Mouse (Mus musculus): Measurements from ENCODE around the gene Clic5. TPM values are rescaled to one million over a fixed set of nuclear protein-coding genes. Genes with fewer than 3 reads are reported as not detected.
"Not testable (repeated sequence)": the region's sequence is repeated elsewhere in the genome, so short reads cannot be mapped to it uniquely, and the experiment has no call there.

Clic5 gene
- polyA plus RNA-seq, 1 experiment from 2014 or later, result 15.3 TPM

GRCm38 (mm10) chr17:44173341-44173740 is 15.0 kb upstream of the Clic5 start:
- Histone ChIP-seq H3K9ac (ENCODE audit: low read length) (no peak overlapping the region), H3K36me3 (ENCODE audit: control insufficient read depth, insufficient read depth, low read length) (no peaks in the 10 kb centered on the region)

GRCm38 (mm10) chr17:44177291-44177690 is 11.1 kb upstream of the Clic5 start:
- no peaks in the 10 kb centered on the region for H3K9me3 ChIP-seq (ENCODE audit: control insufficient read depth, low read length)
- WGBS, result 78% methylated on average over 3 of the region's 3 CpGs
- ATAC-seq (ENCODE audit: insufficient number of reproducible peaks, insufficient read depth, low FRiP score, low read depth), result no peak
- H3K4me3 ChIP-seq (ENCODE audit: control insufficient read depth in 1 of 2, insufficient read depth in 1 of 2, low read depth in 1 of 2, low read length in 2 of 2), result no peak overlapping the region
- H3K4me2 ChIP-seq (ENCODE audit: low read length), result no peak overlapping the region
- H3K4me1 ChIP-seq (ENCODE audit: control insufficient read depth in 2 of 2, insufficient read depth in 2 of 2, low read length in 2 of 2), result no peaks in the 10 kb centered on the region
- H3K27ac ChIP-seq (replicated peaks in 1 of 2; ENCODE audit: control insufficient read depth in 1 of 2, insufficient read depth in 1 of 2, low read depth in 2 of 2, low read length in 2 of 2), result no peak overlapping the region
- H3K9ac ChIP-seq (ENCODE audit: low read length), result no peak overlapping the region
- no peaks in the 10 kb centered on the region for H3K36me3 ChIP-seq (ENCODE audit: control insufficient read depth, insufficient read depth, low read length)
- no peaks in the 10 kb centered on the region for H3K27me3 ChIP-seq (ENCODE audit: control insufficient read depth, insufficient read depth, low read length)

More at GRCm38 (mm10) chr17:44173341-44173740, 15.0 kb upstream of the Clic5 start:
- no peak overlapping the region for H3K4me2 ChIP-seq (ENCODE audit: low read length)
- ATAC-seq (ENCODE audit: insufficient number of reproducible peaks, insufficient read depth, low FRiP score, low read depth), result no peak
- no peaks in the 10 kb centered on the region for H3K27me3 ChIP-seq (ENCODE audit: control insufficient read depth, insufficient read depth, low read length)
- WGBS, result 76% methylated on average over 2 of the region's 2 CpGs
- no peak overlapping the region for H3K27ac ChIP-seq (replicated peaks in 1 of 2; ENCODE audit: control insufficient read depth in 1 of 2, insufficient read depth in 1 of 2, low read depth in 2 of 2, low read length in 2 of 2)
- H3K4me1 ChIP-seq (ENCODE audit: control insufficient read depth in 2 of 2, insufficient read depth in 2 of 2, low read length in 2 of 2), result peaks cover 0 to 5% of the 10 kb centered on the region in 2 experiments; a peak in 1 of 4 replicates
- H3K9me3 ChIP-seq (ENCODE audit: control insufficient read depth, low read length), result no peaks in the 10 kb centered on the region
- H3K4me3 ChIP-seq (ENCODE audit: control insufficient read depth in 1 of 2, insufficient read depth in 1 of 2, low read depth in 1 of 2, low read length in 2 of 2), result no peak overlapping the region

GRCm38 (mm10) chr17:44181346-44181745 is 7.0 kb upstream of the Clic5 start:
- H3K4me2 ChIP-seq (ENCODE audit: low read length), result no peak overlapping the region
- ATAC-seq (ENCODE audit: insufficient number of reproducible peaks, insufficient read depth, low FRiP score, low read depth), result no peak
- no peaks in the 10 kb centered on the region for H3K4me1 ChIP-seq (ENCODE audit: control insufficient read depth in 2 of 2, insufficient read depth in 2 of 2, low read length in 2 of 2)
- H3K9me3 ChIP-seq (ENCODE audit: control insufficient read depth, low read length), result no peaks in the 10 kb centered on the region
- no peaks in the 10 kb centered on the region for H3K27me3 ChIP-seq (ENCODE audit: control insufficient read depth, insufficient read depth, low read length)
- no peaks in the 10 kb centered on the region for H3K36me3 ChIP-seq (ENCODE audit: control insufficient read depth, insufficient read depth, low read length)
- H3K9ac ChIP-seq (ENCODE audit: low read length), result no peak overlapping the region
- WGBS, result 73% methylated on average over 8 of the region's 8 CpGs
- no peak overlapping the region for H3K4me3 ChIP-seq (ENCODE audit: control insufficient read depth in 1 of 2, insufficient read depth in 1 of 2, low read depth in 1 of 2, low read length in 2 of 2)
- H3K27ac ChIP-seq (replicated peaks in 1 of 2; ENCODE audit: control insufficient read depth in 1 of 2, insufficient read depth in 1 of 2, low read depth in 2 of 2, low read length in 2 of 2), result no peak overlapping the region

GRCm38 (mm10) chr17:44186871-44187270 is 1.5 kb upstream of the Clic5 start:
- no peak overlapping the region for H3K9ac ChIP-seq (ENCODE audit: low read length)
- 0 out of 2 replicates have a peak, but pooled peaks cover 3% of the 10 kb centered on the region for H3K27me3 ChIP-seq (ENCODE audit: control insufficient read depth, insufficient read depth, low read length)
- H3K4me2 ChIP-seq (ENCODE audit: low read length), result peak overlapping the region; percentile 87; the same call in 1 of the 2 replicates
- 69% methylated on average over 3 of the region's 3 CpGs for WGBS
- no peak for ATAC-seq (ENCODE audit: insufficient number of reproducible peaks, insufficient read depth, low FRiP score, low read depth)
- no peaks in the 10 kb centered on the region for H3K36me3 ChIP-seq (ENCODE audit: control insufficient read depth, insufficient read depth, low read length)
- no peaks in the 10 kb centered on the region for H3K9me3 ChIP-seq (ENCODE audit: control insufficient read depth, low read length)
- H3K27ac ChIP-seq (replicated peaks in 1 of 2; ENCODE audit: control insufficient read depth in 1 of 2, insufficient read depth in 1 of 2, low read depth in 2 of 2, low read length in 2 of 2), result no peak overlapping the region
- peaks cover 4% of the 10 kb centered on the region in 2 experiments; a peak in 3 of 4 replicates for H3K4me1 ChIP-seq (ENCODE audit: control insufficient read depth in 2 of 2, insufficient read depth in 2 of 2, low read length in 2 of 2)
- H3K4me3 ChIP-seq (ENCODE audit: control insufficient read depth in 1 of 2, insufficient read depth in 1 of 2, low read depth in 1 of 2, low read length in 2 of 2), result no peak overlapping the region

- not testable (repeated sequence) for H3K9me3 ChIP-seq (ENCODE audit: control insufficient read depth, low read length); H3K4me1 ChIP-seq (ENCODE audit: control insufficient read depth in 2 of 2, insufficient read depth in 2 of 2, low read length in 2 of 2); H3K36me3 ChIP-seq (ENCODE audit: control insufficient read depth, insufficient read depth, low read length); ATAC-seq (ENCODE audit: insufficient number of reproducible peaks, insufficient read depth, low FRiP score, low read depth); H3K27me3 ChIP-seq (ENCODE audit: control insufficient read depth, insufficient read depth, low read length)
- peak overlapping the region; percentile 80 to 90 for H3K27ac ChIP-seq (replicated peaks in 1 of 2; ENCODE audit: control insufficient read depth in 1 of 2, insufficient read depth in 1 of 2, low read depth in 2 of 2, low read length in 2 of 2)
- H3K4me3 ChIP-seq (ENCODE audit: control insufficient read depth in 1 of 2, insufficient read depth in 1 of 2, low read depth in 1 of 2, low read length in 2 of 2), result peak overlapping the region; percentile 64 to 83; a peak in 3 of 4 replicates
- H3K4me2 ChIP-seq (ENCODE audit: low read length), result peak overlapping the region; percentile 87
- H3K9ac ChIP-seq (ENCODE audit: low read length), result peak overlapping the region; percentile 87
Observed at GRCm38 (mm10) chr17:44187537-44187936, 847 bp upstream of the Clic5 start.

- ATAC-seq (ENCODE audit: insufficient number of reproducible peaks, insufficient read depth, low FRiP score, low read depth), result 0 out of 2 replicates have a peak, but pooled peaks have one; percentile 17
- 1% methylated on average over 24 of the region's 24 CpGs for WGBS
Observed at GRCm38 (mm10) chr17:44188769-44189145, 373 bp downstream of the Clic5 start.

GRCm38 (mm10) chr17:44189696-44190095 is 1.3 kb downstream of the Clic5 start:
- peak overlapping the region; percentile 87 for H3K4me2 ChIP-seq (ENCODE audit: low read length)
- no peak for ATAC-seq (ENCODE audit: insufficient number of reproducible peaks, insufficient read depth, low FRiP score, low read depth)
- no peaks in the 10 kb centered on the region for H3K36me3 ChIP-seq (ENCODE audit: control insufficient read depth, insufficient read depth, low read length)
- peak overlapping the region; percentile 87 for H3K9ac ChIP-seq (ENCODE audit: low read length)
- peaks cover 14 to 25% of the 10 kb centered on the region in 2 experiments for H3K4me1 ChIP-seq (ENCODE audit: control insufficient read depth in 2 of 2, insufficient read depth in 2 of 2, low read length in 2 of 2)
- 3% methylated on average over 11 of the region's 11 CpGs for WGBS
- H3K27ac ChIP-seq (replicated peaks in 1 of 2; ENCODE audit: control insufficient read depth in 1 of 2, insufficient read depth in 1 of 2, low read depth in 2 of 2, low read length in 2 of 2), result peak overlapping the region in 1 of 2 experiments; percentile 90; a peak in 1 of 4 replicates
- no peaks in the 10 kb centered on the region for H3K9me3 ChIP-seq (ENCODE audit: control insufficient read depth, low read length)
- 0 out of 2 replicates have a peak, but pooled peaks cover 3% of the 10 kb centered on the region for H3K27me3 ChIP-seq (ENCODE audit: control insufficient read depth, insufficient read depth, low read length)
- peak overlapping the region; percentile 47 to 64 for H3K4me3 ChIP-seq (ENCODE audit: control insufficient read depth in 1 of 2, insufficient read depth in 1 of 2, low read depth in 1 of 2, low read length in 2 of 2)

More at GRCm38 (mm10) chr17:44188769-44189145, 373 bp downstream of the Clic5 start:
- Histone ChIP-seq H3K36me3 (ENCODE audit: control insufficient read depth, insufficient read depth, low read length) (no peaks in the 10 kb centered on the region), H3K4me3 (ENCODE audit: control insufficient read depth in 1 of 2, insufficient read depth in 1 of 2, low read depth in 1 of 2, low read length in 2 of 2) (peak overlapping the region; percentile 64 to 83), H3K9me3 (ENCODE audit: control insufficient read depth, low read length) (no peaks in the 10 kb centered on the region), H3K4me2 (ENCODE audit: low read length) (peak overlapping the region; percentile 87), H3K27ac (replicated peaks in 1 of 2; ENCODE audit: control insufficient read depth in 1 of 2, insufficient read depth in 1 of 2, low read depth in 2 of 2, low read length in 2 of 2) (peak overlapping the region; percentile 90 to 91), H3K27me3 (ENCODE audit: control insufficient read depth, insufficient read depth, low read length) (0 out of 2 replicates have a peak, but pooled peaks cover 3% of the 10 kb centered on the region), H3K9ac (ENCODE audit: low read length) (peak overlapping the region; percentile 87), H3K4me1 (ENCODE audit: control insufficient read depth in 2 of 2, insufficient read depth in 2 of 2, low read length in 2 of 2) (peaks cover 12 to 21% of the 10 kb centered on the region in 2 experiments)

GRCm38 (mm10) chr17:44190246-44190645 is 1.9 kb downstream of the Clic5 start:
- Histone ChIP-seq H3K4me2 (ENCODE audit: low read length) (peak overlapping the region; percentile 87), H3K9ac (ENCODE audit: low read length) (peak overlapping the region; percentile 30; the same call in 1 of the 2 replicates)

More at GRCm38 (mm10) chr17:44190246-44190645, 1.9 kb downstream of the Clic5 start:
- no peaks in the 10 kb centered on the region for H3K9me3 ChIP-seq (ENCODE audit: control insufficient read depth, low read length)
- WGBS, result 67% methylated on average over 7 of the region's 7 CpGs
- H3K27me3 ChIP-seq (ENCODE audit: control insufficient read depth, insufficient read depth, low read length), result 0 out of 2 replicates have a peak, but pooled peaks cover 3% of the 10 kb centered on the region
- no peak overlapping the region for H3K27ac ChIP-seq (replicated peaks in 1 of 2; ENCODE audit: control insufficient read depth in 1 of 2, insufficient read depth in 1 of 2, low read depth in 2 of 2, low read length in 2 of 2)
- peaks cover 14 to 25% of the 10 kb centered on the region in 2 experiments for H3K4me1 ChIP-seq (ENCODE audit: control insufficient read depth in 2 of 2, insufficient read depth in 2 of 2, low read length in 2 of 2)
- peak overlapping the region in 1 of 2 experiments; percentile 64; a peak in 2 of 4 replicates for H3K4me3 ChIP-seq (ENCODE audit: control insufficient read depth in 1 of 2, insufficient read depth in 1 of 2, low read depth in 1 of 2, low read length in 2 of 2)
- ATAC-seq (ENCODE audit: insufficient number of reproducible peaks, insufficient read depth, low FRiP score, low read depth), result no peak
- no peaks in the 10 kb centered on the region for H3K36me3 ChIP-seq (ENCODE audit: control insufficient read depth, insufficient read depth, low read length)
